Mouse (Mus musculus) CH12.LX (cell line): Measurements from ENCODE around the gene Neb. TPM values are rescaled to one million over a fixed set of nuclear protein-coding genes. Genes with fewer than 3 reads are reported as not detected.
"Not testable (repeated sequence)": the region's sequence is repeated elsewhere in the genome, so short reads cannot be mapped to it uniquely, and the experiment has no call there.

Experiments
- DNase-seq: peaks from one replicate; pipeline ENCODE4 v3.0.0-alpha.2; 2013; ENCODE audit errors: extremely low read depth
- H3K27ac ChIP-seq: 2 replicates; pipeline ENCODE4 v1.5.1; 2012; ENCODE audit warnings: low read depth, mild to moderate bottlenecking, control low read depth, moderate library complexity; ENCODE audit not compliant: insufficient read depth
- H3K27me3 ChIP-seq: replicated peaks from 2 replicates; pipeline ENCODE3; 2012; ENCODE audit warnings: inconsistent platforms
- H3K36me3 ChIP-seq, 2 experiments: replicated peaks in 1 of 2; 2 replicates each; pipeline versions ENCODE3 to v1.6.1; 2012; ENCODE audit warnings: inconsistent platforms in 1 of 2, low read length in 1 of 2, mild to moderate bottlenecking in 1 of 2, mixed read lengths in 1 of 2, moderate library complexity in 1 of 2; ENCODE audit not compliant: control insufficient read depth in 1 of 2, insufficient read depth in 1 of 2
- H3K4me1 ChIP-seq, 2 experiments: 2 replicates each; pipeline ENCODE4 v1.6.1; 2012; ENCODE audit warnings: inconsistent platforms in 1 of 2, moderate library complexity in 1 of 2; ENCODE audit not compliant: insufficient read depth in 2 of 2, control insufficient read depth in 1 of 2
- H3K4me2 ChIP-seq: 2 replicates; pipeline ENCODE4 v1.6.1; 2012; ENCODE audit warnings: low read depth, mild to moderate bottlenecking, control low read depth; ENCODE audit not compliant: poor library complexity, insufficient read depth, severe bottlenecking
- H3K4me3 ChIP-seq, 3 experiments: fragments of 150-350 bp in 1 of 3; sonication (generic) in 1 of 3; replicated peaks in 1 of 3; 2 replicates each; pipeline versions ENCODE3 to v1.5.1; 2011 to 2012; ENCODE audit warnings: low read depth in 2 of 3, low read length in 2 of 3, mild to moderate bottlenecking in 2 of 3, moderate library complexity in 2 of 3, control low read depth in 1 of 3, improper control_type of control experiment in 1 of 3, inconsistent platforms in 1 of 3, mixed read lengths in 1 of 3; ENCODE audit not compliant: poor library complexity in 1 of 3
- H3K79me2 ChIP-seq: replicated peaks from 2 replicates; pipeline ENCODE4 v1.6.1; 2012; ENCODE audit warnings: mild to moderate bottlenecking, moderate library complexity; ENCODE audit not compliant: control insufficient read depth, poor library complexity, insufficient read depth, severe bottlenecking; ENCODE audit errors: extremely low read depth
- H3K9ac ChIP-seq: 2 replicates; pipeline ENCODE4 v1.6.1; 2012; ENCODE audit warnings: low read depth, mild to moderate bottlenecking, control low read depth, moderate library complexity; ENCODE audit not compliant: insufficient read depth
- H3K9me3 ChIP-seq: replicated peaks from 2 replicates; pipeline ENCODE3; 2012; ENCODE audit warnings: low read length, inconsistent platforms, mixed read lengths
- ELF1 ChIP-seq: IDR thresholded peaks from 2 replicates; pipeline ENCODE4 v1.6.1; 2014; ENCODE audit warnings: low read depth, mild to moderate bottlenecking, inconsistent platforms, low read length, improper control_type of control experiment
- IRF4 ChIP-seq: IDR thresholded peaks from 2 replicates; pipeline ENCODE4 v1.6.1; 2014; ENCODE audit warnings: low read depth, mild to moderate bottlenecking, inconsistent platforms, low read length, improper control_type of control experiment
- MXI1 ChIP-seq: IDR thresholded peaks from 2 replicates; pipeline ENCODE4 v1.6.1; 2011; ENCODE audit warnings: mild to moderate bottlenecking, low read depth, low read length, improper control_type of control experiment
- MYC ChIP-seq: IDR thresholded peaks from 2 replicates; pipeline ENCODE4 v1.6.1; 2011; ENCODE audit warnings: low read depth, mild to moderate bottlenecking, improper control_type of control experiment, low read length
- NELFE ChIP-seq: IDR thresholded peaks from 2 replicates; pipeline ENCODE4 v1.6.1; 2011; ENCODE audit warnings: low read depth, low read length, improper control_type of control experiment
- POLR2A ChIP-seq: IDR thresholded peaks from 2 replicates; pipeline ENCODE4 v1.6.1; 2011; ENCODE audit warnings: low read depth, mild to moderate bottlenecking, improper control_type of control experiment, low read length
- RAD21 ChIP-seq: IDR thresholded peaks from 2 replicates; pipeline ENCODE4 v1.6.1; 2011; ENCODE audit warnings: low read depth, mild to moderate bottlenecking, low read length, improper control_type of control experiment, moderate library complexity
- SIN3A ChIP-seq: IDR thresholded peaks from 2 replicates; pipeline ENCODE4 v1.6.1; 2012; ENCODE audit warnings: low read length, improper control_type of control experiment, inconsistent platforms
- SMC3 ChIP-seq: IDR thresholded peaks from 2 replicates; pipeline ENCODE4 v1.6.1; 2011; ENCODE audit warnings: low read depth, low read length, improper control_type of control experiment
- TCF12 ChIP-seq: IDR thresholded peaks from 2 replicates; pipeline ENCODE4 v1.6.1; 2014; ENCODE audit warnings: low read depth, mild to moderate bottlenecking, inconsistent platforms, low read length, improper control_type of control experiment
- ZC3H11A ChIP-seq: IDR thresholded peaks from 2 replicates; pipeline ENCODE4 v1.6.1; 2012; ENCODE audit warnings: low read depth, mild to moderate bottlenecking, inconsistent platforms, low read length, improper control_type of control experiment
- dilution Hi-C: fragments of 300-500 bp; cut with MboI; formaldehyde crosslinking; loops from 2 replicates; pipeline ENCODE4 v1.14.3; 2020; ENCODE audit warnings: low sequenced_read_pairs; ENCODE audit not compliant: extremely low pct_unique_long_range_greater_than_20kb, extremely low pct_ligation_motif_present
- in situ Hi-C: fragments of 300-500 bp; cut with MboI; formaldehyde crosslinking; loops from 3 replicates; pipeline ENCODE4 v1.14.3; 2019; ENCODE audit warnings: low sequenced_read_pairs, low pct_ligation_motif_present, low pct_unique_long_range_greater_than_20kb, mixed read lengths
- polyA plus RNA-seq: library from polyadenylated mRNA; unstranded; fragments of >175 nt; gene quantifications from 2 replicates; pipeline ENCODE4 v1.2.1, GENCODE M21; 2012; ENCODE audit warnings: low read depth; ENCODE audit not compliant: insufficient read length
- total RNA-seq, 2 experiments: library from RNA; depleted of rRNA; stranded (reverse); fragments of 300-350 nt in 1 of 2; fragments of >200 nt in 1 of 2; gene quantifications; 2 replicates each; pipeline ENCODE4 v1.2.3; 2012 to 2014

Neb gene
- total and polyA plus RNA-seq, 3 experiments = 1.5 to 1.8 (median 1.7) TPM

DNA sequence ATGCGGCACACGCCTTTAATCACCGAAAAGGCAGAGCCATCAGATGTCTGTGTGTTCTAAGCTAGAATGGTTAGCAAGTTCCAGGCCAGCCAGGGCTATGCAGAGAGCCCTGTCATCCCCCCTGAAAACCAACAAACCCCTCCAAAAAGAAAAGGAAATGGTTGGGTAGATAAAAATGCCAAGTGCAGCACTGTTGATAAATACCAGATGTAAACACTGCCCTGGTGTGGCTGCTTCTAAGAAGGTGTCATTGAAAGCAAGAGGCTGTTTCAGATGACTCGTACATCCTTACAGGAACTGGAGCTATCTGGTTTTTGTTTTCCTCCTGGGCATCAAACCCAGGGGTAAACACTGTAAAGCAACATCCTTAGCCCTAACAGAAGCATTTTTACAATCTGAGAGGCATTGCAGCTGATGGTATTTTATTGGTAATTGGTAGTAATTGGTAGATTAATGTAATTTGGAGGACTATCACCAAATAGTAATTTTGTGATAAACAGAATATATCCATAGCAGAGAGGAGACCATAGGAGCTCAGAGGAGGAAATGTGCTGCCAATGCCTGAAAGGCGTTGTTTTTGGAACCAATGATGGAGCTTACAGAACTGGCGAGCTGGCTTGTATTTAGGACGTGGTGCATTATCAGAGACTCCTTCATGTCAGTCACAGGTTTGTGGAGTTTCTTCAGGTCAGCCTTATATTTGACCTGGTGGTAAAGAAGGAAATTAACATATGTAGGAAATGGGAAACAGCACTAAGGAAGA lies 208.8 kb downstream of the Neb start:
- DNase-seq = no peak
- Histone ChIP-seq H3K4me1 (peaks cover 0 to 12% of the 10 kb centered on the region in 2 experiments; a peak in 2 of 4 replicates), H3K4me2 (no peak overlapping the region), H3K36me3 (no peaks in the 10 kb centered on the region), H3K27ac (no peak overlapping the region), H3K9ac (no peak overlapping the region), H3K4me3 (no peak overlapping the region), H3K27me3 (no peaks in the 10 kb centered on the region), H3K9me3 (no peaks in the 10 kb centered on the region), H3K79me2 (no peaks in the 10 kb centered on the region)
- dilution Hi-C loops = no loop called here
- no peak for TF ChIP-seq RAD21
- in situ Hi-C loops = no loop called here

DNA sequence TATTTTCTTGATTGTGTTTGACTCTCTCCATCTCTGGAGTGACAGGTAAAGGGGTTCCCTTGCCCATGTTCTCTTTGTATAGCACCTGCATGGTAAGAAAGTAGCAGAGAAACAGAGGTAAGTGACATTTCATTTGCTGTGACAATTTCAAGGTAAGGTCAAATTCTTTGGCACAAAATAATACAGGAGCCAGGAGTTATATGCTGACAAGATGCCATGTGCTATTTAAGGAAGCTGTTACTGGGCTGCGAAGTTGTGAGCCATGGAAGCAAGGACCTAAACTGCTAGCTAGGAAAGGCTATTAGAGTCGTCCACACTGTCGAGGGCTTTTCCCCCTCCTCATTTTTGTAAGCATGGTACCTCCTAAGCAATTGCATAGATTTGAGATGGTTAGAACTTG lies 225.2 kb downstream of the Neb start:
- in situ Hi-C loops = no loop called here

DNA sequence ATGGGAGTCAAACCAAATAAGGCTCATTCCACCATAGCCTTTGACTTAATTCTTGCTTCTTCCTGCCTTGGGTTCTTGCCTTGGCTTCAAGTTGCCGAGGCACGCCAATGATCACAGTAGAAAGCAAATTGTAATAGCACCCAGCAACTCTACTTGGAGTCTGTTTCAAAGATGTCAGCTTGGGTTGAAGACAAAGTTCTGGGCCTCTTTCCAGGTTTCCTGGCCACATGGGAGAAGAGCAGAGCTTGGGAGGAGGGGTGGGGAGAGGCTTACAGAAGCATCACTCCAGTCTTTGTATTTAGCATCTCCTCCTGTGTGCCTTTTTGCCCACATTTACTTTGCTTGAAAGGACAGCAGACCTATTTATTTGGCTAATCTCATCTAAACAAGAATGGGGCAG lies 244.9 kb downstream of the Neb start:
- peaks cover 8 to 31% of the 10 kb centered on the region in 2 experiments for H3K36me3 ChIP-seq
- no peak overlapping the region for H3K9ac ChIP-seq
- no peaks in the 10 kb centered on the region for H3K27me3 ChIP-seq
- no peak for TF ChIP-seq TCF12
- TF ChIP-seq SIN3A = no peak
- TF ChIP-seq ZC3H11A = no peak
- TF ChIP-seq NELFE = no peak
- TF ChIP-seq POLR2A = no peak
- TF ChIP-seq SMC3 = no peak
- no peak for TF ChIP-seq MYC
- TF ChIP-seq ELF1 = no peak
- TF ChIP-seq IRF4 = no peak
- TF ChIP-seq, all 38 proteins: peak for 0
- Histone ChIP-seq H3K79me2 (no peaks in the 10 kb centered on the region), H3K9me3 (no peaks in the 10 kb centered on the region), H3K27ac (no peak overlapping the region), H3K4me3 (no peak overlapping the region), H3K4me1 (peaks cover 3 to 15% of the 10 kb centered on the region in 2 experiments; a peak in 3 of 4 replicates), H3K4me2 (no peak overlapping the region)
- in situ Hi-C loops = no loop called here
- dilution Hi-C loops = no loop called here
- no peak for DNase-seq

More for the DNA sequence above, 225.2 kb downstream of the Neb start:
- H3K9me3 ChIP-seq = no peaks in the 10 kb centered on the region
- no peak overlapping the region for H3K4me3 ChIP-seq
- H3K36me3 ChIP-seq = no peaks in the 10 kb centered on the region
- no peak overlapping the region for H3K9ac ChIP-seq
- H3K27ac ChIP-seq = no peak overlapping the region
- dilution Hi-C loops = no loop called here
- H3K79me2 ChIP-seq = no peaks in the 10 kb centered on the region
- no peak for TF ChIP-seq MXI1
- H3K4me1 ChIP-seq = no peaks in the 10 kb centered on the region
- DNase-seq = no peak
- H3K4me2 ChIP-seq = no peak overlapping the region
- H3K27me3 ChIP-seq = no peaks in the 10 kb centered on the region

DNA sequence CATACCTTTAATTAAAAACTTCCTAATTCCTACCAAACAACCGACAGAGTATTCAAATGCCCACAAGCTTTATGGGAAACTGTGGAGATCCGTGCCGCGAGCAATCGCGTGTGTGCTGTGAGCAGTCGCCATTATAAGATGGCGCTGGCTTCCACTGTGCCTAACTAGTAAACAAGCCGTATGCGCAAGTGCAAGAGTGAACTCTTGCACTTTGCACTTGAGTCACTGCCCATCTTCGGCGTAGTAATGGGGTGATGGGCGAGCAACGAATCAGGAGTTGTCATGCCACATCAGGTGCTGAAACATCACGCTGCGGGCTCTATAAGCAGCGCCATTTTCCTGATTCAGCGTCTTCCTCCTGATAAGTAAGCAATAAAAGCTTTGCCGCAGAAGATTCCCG lies 246.9 kb downstream of the Neb start:
- H3K27me3 ChIP-seq, H3K4me3 ChIP-seq, H3K9ac ChIP-seq, in situ Hi-C loops, dilution Hi-C loops, H3K4me2 ChIP-seq, H3K9me3 ChIP-seq, H3K27ac ChIP-seq, H3K79me2 ChIP-seq, DNase-seq: not testable (repeated sequence)
- Histone ChIP-seq H3K4me1 (peaks cover 3 to 15% of the 10 kb centered on the region in 2 experiments; a peak in 3 of 4 replicates), H3K36me3 (peaks cover 6 to 30% of the 10 kb centered on the region in 2 experiments)
